Mouse (Mus musculus) cerebellum, adult 9-10 months (tissue): ENCODE measurements around the gene Cbx8.

Experiments used
- DNase-seq: peaks from one replicate; pipeline ENCODE4 v3.0.0; 2022

The Cbx8 gene

GRCm38 (mm10) chr11:119047261-119048132, 6.7 kb upstream of the Cbx8 start:
- DNase-seq: no peak

DNA sequence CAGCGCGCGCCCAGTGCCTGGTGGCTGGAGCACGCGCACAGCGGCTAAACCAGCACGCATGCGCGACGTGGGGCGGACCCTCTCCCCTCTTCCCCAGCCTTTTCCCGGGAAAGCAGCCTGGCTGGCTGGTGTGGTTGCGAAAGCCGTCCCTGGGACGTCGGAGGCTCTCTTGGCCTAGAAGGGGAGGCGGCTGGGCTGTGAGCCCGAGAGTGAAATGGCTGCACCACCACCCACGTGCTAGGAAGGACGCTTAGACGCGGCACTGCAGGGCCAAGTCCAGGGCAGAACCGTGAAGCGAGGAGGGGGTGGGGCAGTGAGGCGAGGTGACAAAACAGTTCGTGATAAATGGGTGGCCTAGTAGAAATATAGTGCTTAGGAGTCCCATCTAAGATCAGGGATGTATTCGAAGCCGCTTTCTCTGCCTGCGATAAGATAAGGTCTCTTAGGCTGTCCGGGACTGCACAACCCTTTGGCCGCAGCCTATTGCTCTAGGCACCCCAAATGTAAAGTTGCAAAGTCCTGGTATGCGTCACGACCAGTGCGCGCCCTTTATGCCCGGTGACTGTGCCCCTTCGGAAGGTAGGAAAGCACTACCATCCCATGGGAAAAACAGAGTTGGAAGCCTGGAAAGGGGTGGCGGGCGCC, 6.0 kb upstream of the Cbx8 start:
- peak; percentile 31 for DNase-seq

GRCm38 (mm10) chr11:119044551-119045337, 4.0 kb upstream of the Cbx8 start:
- DNase-seq: no peak

- peak; percentile 53 for DNase-seq
Observed at GRCm38 (mm10) chr11:119043761-119044550, 3.2 kb upstream of the Cbx8 start.

DNA sequence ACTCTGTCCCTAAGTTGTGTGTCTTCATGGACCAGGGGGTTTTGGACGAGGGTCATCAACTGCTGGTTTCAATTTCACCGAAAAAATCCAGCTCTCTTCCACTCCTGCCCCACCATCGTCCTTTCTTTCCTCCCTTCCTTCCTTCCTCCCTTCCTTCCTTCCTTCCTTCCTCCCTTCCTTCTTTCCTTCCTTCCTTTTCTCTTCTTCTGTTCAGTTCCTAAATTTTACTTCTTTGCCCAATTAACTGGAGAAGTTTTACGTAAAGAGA, 2.4 kb upstream of the Cbx8 start:
- no peak for DNase-seq

GRCm38 (mm10) chr11:119042466-119043272, 1.9 kb upstream of the Cbx8 start:
- DNase-seq: peak; percentile 46

GRCm38 (mm10) chr11:119041750-119042465, 1.1 kb upstream of the Cbx8 start:
- no peak for DNase-seq

DNA sequence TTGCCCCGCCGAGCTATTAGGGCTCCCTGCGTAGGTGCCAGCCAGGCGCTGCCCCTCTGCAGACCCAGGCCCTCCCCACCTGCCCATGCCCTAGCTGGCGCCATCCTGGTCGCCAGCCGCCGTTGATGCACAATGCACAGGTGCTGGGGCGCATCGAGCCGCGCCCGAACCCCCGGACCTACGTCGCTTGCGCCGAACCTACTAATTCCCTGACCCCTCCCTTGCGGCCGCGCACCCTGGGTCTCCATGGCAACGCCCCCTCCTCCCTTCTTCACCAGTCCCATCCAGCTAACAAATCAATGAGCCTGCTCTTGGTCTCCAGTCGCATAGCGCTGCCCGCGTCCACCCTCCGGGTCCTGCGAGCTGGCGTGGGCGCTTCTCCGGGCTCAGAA, 552 bp upstream of the Cbx8 start:
- DNase-seq: no peak

- peak; percentile 63 for DNase-seq
Observed at GRCm38 (mm10) chr11:119039732-119040512, 847 bp downstream of the Cbx8 start.

- peak; percentile 55 for DNase-seq
Observed at GRCm38 (mm10) chr11:119038744-119039484, 1.9 kb downstream of the Cbx8 start.

DNA sequence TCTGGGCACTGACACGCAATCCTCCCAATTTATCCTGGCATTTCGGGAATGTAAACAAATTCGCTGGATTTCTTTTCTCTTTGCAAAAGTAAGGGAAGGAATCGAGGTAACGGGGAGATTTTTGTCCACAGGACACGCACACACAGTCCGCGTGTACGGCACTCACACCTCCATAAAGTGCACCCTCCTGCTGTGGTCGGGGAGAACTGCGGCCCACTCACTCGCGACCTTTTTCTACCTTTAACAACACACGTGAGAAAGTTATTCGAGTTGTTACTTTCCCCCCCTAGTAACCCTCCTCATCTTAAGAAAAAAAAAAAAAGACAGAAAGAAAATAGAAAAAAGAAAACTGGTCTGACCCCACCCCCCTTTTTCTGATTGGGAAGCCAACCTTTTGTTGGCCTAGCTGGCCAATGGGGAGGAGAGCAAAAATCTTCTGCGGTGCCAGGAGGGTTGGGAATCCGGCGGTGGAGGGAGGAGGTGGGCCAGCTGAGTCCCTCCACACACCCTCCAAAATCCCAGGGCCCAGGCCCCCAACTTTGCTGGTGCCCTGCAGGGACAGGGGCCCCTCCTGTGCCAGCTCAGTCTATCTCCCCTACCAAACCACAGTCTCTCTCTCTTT, 2.9 kb downstream of the Cbx8 start:
- DNase-seq: peak; percentile 35

DNA sequence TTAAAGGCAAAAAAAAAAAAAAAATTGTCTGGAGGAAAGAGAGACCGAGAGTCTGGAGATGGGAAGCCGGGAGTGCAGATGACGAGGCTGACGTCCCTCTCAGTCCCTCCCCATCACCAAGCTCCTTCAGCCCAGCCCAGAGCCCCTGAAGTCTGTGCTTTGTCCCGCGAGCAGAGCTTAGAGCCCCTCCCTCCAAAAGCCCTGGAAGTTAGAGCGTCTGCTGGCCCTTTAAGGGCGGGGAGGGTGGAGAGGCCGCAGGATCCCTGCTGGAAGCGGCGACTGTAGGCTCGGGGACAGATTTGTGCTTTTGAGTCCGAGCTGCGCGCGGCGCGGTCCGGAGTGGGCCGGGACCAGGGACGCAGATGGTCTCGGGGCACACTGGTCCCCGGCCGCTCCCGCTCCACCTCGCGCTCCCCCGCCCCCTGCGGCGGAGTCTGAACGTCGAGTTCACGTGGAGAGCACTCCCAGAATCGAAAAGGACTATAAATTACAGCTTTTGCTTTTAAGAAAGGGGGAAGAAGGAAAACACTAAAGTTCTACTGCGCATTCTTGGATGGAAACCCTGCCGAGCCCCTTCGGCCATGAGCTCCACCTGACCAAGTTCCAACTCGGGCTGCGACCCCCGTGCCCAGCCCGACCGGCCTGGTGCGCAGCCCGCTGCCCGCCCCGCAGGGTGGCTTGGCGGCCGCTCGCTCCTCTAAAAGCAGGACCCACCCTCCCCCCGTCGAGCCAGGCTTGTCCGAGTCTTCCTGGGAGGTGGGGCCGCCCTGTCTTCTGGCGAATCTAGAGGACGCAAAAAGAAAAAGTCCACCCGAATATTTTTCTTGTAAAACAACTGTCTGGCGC, 3.6 kb downstream of the Cbx8 start:
- peak; percentile 38 for DNase-seq

DNA sequence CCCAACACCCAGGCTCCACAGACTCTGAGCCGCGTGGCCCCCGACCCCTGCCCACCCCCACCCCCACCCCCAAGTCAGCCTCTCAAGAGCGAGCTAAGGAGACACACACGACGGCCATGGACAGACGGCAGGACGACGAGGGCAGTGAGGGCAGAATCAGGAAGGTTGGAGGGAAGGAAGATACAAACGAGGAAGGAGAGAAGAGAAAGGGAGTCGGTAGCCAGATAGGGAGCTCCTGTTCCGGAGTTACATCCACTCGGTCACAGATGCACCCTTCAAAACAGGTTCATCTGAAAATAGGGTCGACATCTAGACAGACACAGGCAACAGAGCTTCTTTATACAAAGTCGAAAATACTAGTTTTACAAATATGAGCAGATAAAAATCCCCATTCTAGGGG, 4.3 kb downstream of the Cbx8 start:
- no peak for DNase-seq

GRCm38 (mm10) chr11:119035686-119036165, 5.0 kb downstream of the Cbx8 start:
- DNase-seq: no peak

DNA sequence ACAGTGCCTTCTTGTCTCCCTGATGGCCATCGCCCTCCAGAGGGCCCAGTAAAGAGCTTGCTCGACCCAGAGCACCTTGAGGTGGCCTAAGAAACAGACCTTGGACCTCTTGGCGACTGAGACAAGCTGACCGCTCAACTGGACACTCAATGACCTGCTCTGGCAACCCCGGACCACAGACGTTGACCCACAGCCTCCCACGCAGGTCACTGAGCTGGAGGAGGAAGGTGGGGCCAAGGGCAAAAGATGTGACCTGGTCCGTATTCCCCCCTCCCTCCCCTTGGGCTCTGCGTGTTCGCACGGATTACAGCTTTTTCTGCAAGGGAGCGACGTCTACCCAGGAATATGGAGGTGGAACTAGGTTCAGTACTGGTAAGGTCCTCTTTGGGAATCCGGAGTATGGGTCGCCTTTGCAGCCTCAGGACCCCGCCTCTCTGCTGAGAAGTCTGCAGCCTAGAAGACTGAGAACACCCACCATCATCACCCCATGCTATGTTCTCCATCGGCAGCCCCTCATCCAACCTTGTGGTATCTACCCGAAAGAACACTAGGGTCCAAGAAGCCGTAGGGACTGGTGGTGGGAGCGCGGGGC, 5.6 kb downstream of the Cbx8 start:
- no peak for DNase-seq

GRCm38 (mm10) chr11:119034635-119035034, 6.1 kb downstream of the Cbx8 start:
- DNase-seq: no peak

DNA sequence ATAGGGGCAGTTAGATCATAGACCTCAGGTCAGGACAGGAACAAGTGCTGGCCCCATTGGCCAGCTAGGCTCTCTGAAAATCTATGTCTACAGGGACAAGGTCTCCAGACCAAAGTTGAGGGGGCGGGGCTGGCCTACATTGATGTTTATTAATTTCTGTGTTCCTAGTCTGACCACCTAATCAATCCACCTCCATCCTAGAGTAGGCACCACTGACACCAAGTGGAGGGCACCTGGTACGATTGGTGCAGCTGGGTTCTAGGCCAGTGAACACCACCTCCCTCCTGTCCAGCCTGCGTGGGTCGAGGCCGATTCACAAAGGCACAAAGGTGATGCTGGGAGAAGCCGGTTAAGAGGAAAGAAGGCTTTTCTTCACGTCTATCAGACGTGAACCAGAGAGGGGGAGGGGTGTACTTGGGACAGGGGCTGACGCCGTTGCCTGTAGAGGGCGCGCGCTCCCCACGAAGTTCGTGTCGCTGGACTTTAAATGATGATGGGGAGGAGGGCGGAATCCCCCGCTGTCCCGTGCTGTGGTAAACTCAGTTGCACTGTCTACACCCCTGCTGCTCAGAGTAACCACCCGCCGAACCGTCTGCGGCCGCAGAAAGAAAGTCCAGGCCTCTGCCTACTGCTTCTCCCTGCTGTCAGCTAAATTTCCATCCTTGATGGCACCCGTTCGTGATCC, 6.8 kb downstream of the Cbx8 start:
- peak; percentile 80 for DNase-seq
